Comparison of ENCODE assay signal across 8 mouse cellular contexts in genomic region chr19:25672101-25672950, GRCm38 (mm10). TPM values are rescaled to one million over a fixed set of nuclear protein-coding genes. Genes with fewer than 3 reads are reported as not detected.
DNase-seq lines count a peak whose midpoint lies in the region; ATAC-seq and TF ChIP-seq lines count a peak whose summit lies in the region.

TSS of gene Dmrt2 (plus strand) at chr19:25672411.

- no peak within 1 kb of the TSS for H3K27ac ChIP-seq in forebrain, postnatal 0 days (ENCODE audit: low read depth, low read length)

- TF ChIP-seq CTCF in forebrain, postnatal 0 days (IDR thresholded peaks at IDR 0.05; ENCODE audit: low read depth) = no peak

- peak within 1 kb of the TSS; percentile 32 for H3K4me3 ChIP-seq in forebrain, postnatal 0 days (ENCODE audit: low read depth, low read length)

- H3K27me3 ChIP-seq in forebrain, postnatal 0 days (ENCODE audit: insufficient read depth, low read length) = peaks cover 96% of the 10 kb centered on the region

- under 1% methylated on average over 44 of the region's 44 CpGs for WGBS in forebrain, postnatal 0 days

- H3K36me3 ChIP-seq in forebrain, postnatal 0 days (ENCODE audit: insufficient read depth) = no peaks in the 10 kb centered on the region

- ATAC-seq in forebrain, postnatal 0 days = peak; percentile 95

- H3K4me2 ChIP-seq in forebrain, postnatal 0 days (ENCODE audit: low read depth) = peak within 1 kb of the TSS; percentile 56

- H3K9me3 ChIP-seq in forebrain, postnatal 0 days (ENCODE audit: low read length) = no peaks in the 10 kb centered on the region

- H3K4me1 ChIP-seq in forebrain, postnatal 0 days (ENCODE audit: insufficient read depth) = peaks cover 11% of the 10 kb centered on the region

- peak; percentile 86 for DNase-seq in Muller cell, postnatal 12 days (ENCODE audit: inconsistent ontology term)
- peak; percentile 11 for DNase-seq in cerebellum, adult 11-12 months
- DNase-seq in forebrain, postnatal 0 days = peak; percentile 87
- DNase-seq in heart, postnatal 4 days = peak; percentile 77
- DNase-seq in layer of hippocampus, adult 9-11 months = peak; percentile 15
- DNase-seq in lung, postnatal 10 days = peak; percentile 41
- peak; percentile 95 for DNase-seq in retina, postnatal 1 day
- DNase-seq in urinary bladder, postnatal 25 days (ENCODE audit: low spot score) = peak; percentile 45

- H3K9ac ChIP-seq in forebrain, postnatal 0 days = peak within 1 kb of the TSS; percentile 6; the same call in 1 of the 2 replicates

RNA-seq across cellular contexts. Expression of gene Dmrt2, which starts in this region (rescaled TPM):
- 2.6 and 3.5 TPM in 2 replicates for total RNA-seq in forebrain, postnatal 0 days (2014; rRNA removed)
- 1.8 and 2.1 TPM in 2 replicates for polyA plus RNA-seq in forebrain, postnatal 0 days (2015; fragmentation: Nextera tagmentation; extraction: Ambion mirVana)
- not detected for total RNA-seq in heart, postnatal 4 days (2021)

Comparison
In these comparisons a context has a peak if more than half of its experiments do, and no peak if none do; other contexts are left out.
1. Peak in DNase-seq in heart, postnatal 4 days; RNA of the gene not detected or under 1 TPM.
2. DNase-seq: peak in every context shown above with its lines; median percentile 95 in retina, postnatal 1 day; 87 in forebrain, postnatal 0 days; 86 in Muller cell, postnatal 12 days; 77 in heart, postnatal 4 days; 45 in urinary bladder, postnatal 25 days; 41 in lung, postnatal 10 days; 15 in layer of hippocampus, adult 9-11 months; 11 in cerebellum, adult 11-12 months.